14 mouse cellular contexts compared by ENCODE assay signal in genomic region chr7:49430808-49431207, GRCm38 (mm10).
A peak's percentile ranks its signal among the peaks of the same experiment; 100 is the strongest.
DNase-seq lines count a peak whose midpoint lies in the region; ATAC-seq lines count a peak whose summit lies in the region.
"Had no signal": no experiment of that assay in that cellular context is flagged by ENCODE, and none has a peak within 500 bp of the region (broad histone marks: within the 10 kb centered on the region; RNA-seq: fewer than 3 reads in every experiment).

No protein-coding gene starts in this region.

- no peaks in the 10 kb centered on the region for H3K4me1 ChIP-seq in embryonic facial prominence, embryonic 11.5 days (ENCODE audit: control insufficient read depth, insufficient read depth, low read length)
- no peaks in the 10 kb centered on the region; the same call in 1 of the 2 replicates for H3K4me1 ChIP-seq in embryonic facial prominence, embryonic 10.5 days
- H3K4me1 ChIP-seq in hindbrain, embryonic 15.5 days (replicated peaks): peaks cover 2% of the 10 kb centered on the region
- H3K4me1 ChIP-seq in hindbrain, embryonic 10.5 days (replicated peaks): 0 out of 2 replicates have a peak, but pooled peaks cover 10% of the 10 kb centered on the region
- H3K4me1 ChIP-seq in lung, embryonic 16.5 days (replicated peaks; ENCODE audit: control insufficient read depth, insufficient read depth, low read length): peaks cover 4% of the 10 kb centered on the region
- H3K4me1 ChIP-seq: neural tube, embryonic 12.5 days had no signal

- H3K27ac ChIP-seq in embryonic facial prominence, embryonic 11.5 days (replicated peaks; ENCODE audit: low read depth, low read length): no peak overlapping the region
- no peak overlapping the region for H3K27ac ChIP-seq in embryonic facial prominence, embryonic 10.5 days (replicated peaks)
- H3K27ac ChIP-seq in hindbrain, embryonic 15.5 days (replicated peaks): no peak overlapping the region
- no peak overlapping the region for H3K27ac ChIP-seq in hindbrain, embryonic 10.5 days
- H3K27ac ChIP-seq in lung, embryonic 16.5 days (ENCODE audit: low read length): no peak overlapping the region
- H3K27ac ChIP-seq: limb, embryonic 13.5 days; macrophage; midbrain, embryonic 15.5 days; neural tube, embryonic 12.5 days had no signal

- no peaks in the 10 kb centered on the region for H3K9me3 ChIP-seq in embryonic facial prominence, embryonic 11.5 days (replicated peaks; ENCODE audit: control insufficient read depth, low read length)
- H3K9me3 ChIP-seq in embryonic facial prominence, embryonic 10.5 days: no peaks in the 10 kb centered on the region
- H3K9me3 ChIP-seq in hindbrain, embryonic 15.5 days: no peaks in the 10 kb centered on the region
- no peaks in the 10 kb centered on the region for H3K9me3 ChIP-seq in hindbrain, embryonic 10.5 days
- no peaks in the 10 kb centered on the region for H3K9me3 ChIP-seq in lung, embryonic 16.5 days (ENCODE audit: control insufficient read depth, low read length)
- H3K9me3 ChIP-seq: limb, embryonic 13.5 days; midbrain, embryonic 15.5 days; neural tube, embryonic 12.5 days had no signal

- no peak overlapping the region for H3K9ac ChIP-seq in embryonic facial prominence, embryonic 11.5 days (replicated peaks; ENCODE audit: low read length)
- H3K9ac ChIP-seq in hindbrain, embryonic 15.5 days: no peak overlapping the region
- no peak overlapping the region for H3K9ac ChIP-seq in lung, embryonic 16.5 days (ENCODE audit: low read length)
- H3K9ac ChIP-seq: limb, embryonic 13.5 days; midbrain, embryonic 15.5 days; neural tube, embryonic 12.5 days had no signal

- 0 out of 2 replicates have a peak, but pooled peaks have one; percentile 31 for ATAC-seq in embryonic facial prominence, embryonic 11.5 days (replicated peaks; ENCODE audit: insufficient number of reproducible peaks, low FRiP score, low TSS enrichment, low read depth)
- ATAC-seq in hindbrain, embryonic 15.5 days (ENCODE audit: low FRiP score, low read depth): peak; percentile 42
- 0 out of 2 replicates have a peak, but pooled peaks have one; percentile 1 for ATAC-seq in lung, embryonic 16.5 days (ENCODE audit: low read depth)
- ATAC-seq: midbrain, embryonic 15.5 days had no signal

- no peak overlapping the region for H3K4me3 ChIP-seq in embryonic facial prominence, embryonic 11.5 days (ENCODE audit: low read depth, low read length)
- no peak overlapping the region for H3K4me3 ChIP-seq in embryonic facial prominence, embryonic 10.5 days
- H3K4me3 ChIP-seq in hindbrain, embryonic 15.5 days: no peak overlapping the region
- H3K4me3 ChIP-seq in hindbrain, embryonic 10.5 days: no peak overlapping the region
- no peak overlapping the region for H3K4me3 ChIP-seq in lung, embryonic 16.5 days (ENCODE audit: low read length)
- H3K4me3 ChIP-seq: limb, embryonic 13.5 days; midbrain, embryonic 15.5 days; neural tube, embryonic 12.5 days had no signal

- H3K36me3 ChIP-seq in embryonic facial prominence, embryonic 11.5 days (replicated peaks; ENCODE audit: control insufficient read depth, insufficient read depth, low read depth, low read length): no peaks in the 10 kb centered on the region
- no peaks in the 10 kb centered on the region for H3K36me3 ChIP-seq in embryonic facial prominence, embryonic 10.5 days (replicated peaks)
- no peaks in the 10 kb centered on the region for H3K36me3 ChIP-seq in hindbrain, embryonic 15.5 days
- H3K36me3 ChIP-seq in hindbrain, embryonic 10.5 days: peaks cover 5% of the 10 kb centered on the region; the same call in 1 of the 2 replicates
- no peaks in the 10 kb centered on the region for H3K36me3 ChIP-seq in lung, embryonic 16.5 days (ENCODE audit: control insufficient read depth, insufficient read depth, low read length)
- H3K36me3 ChIP-seq: limb, embryonic 13.5 days; midbrain, embryonic 15.5 days; neural tube, embryonic 12.5 days had no signal

- H3K27me3 ChIP-seq in embryonic facial prominence, embryonic 11.5 days (ENCODE audit: control insufficient read depth, insufficient read depth, low read length): no peaks in the 10 kb centered on the region
- H3K27me3 ChIP-seq in embryonic facial prominence, embryonic 10.5 days (replicated peaks; ENCODE audit: low read depth, poor library complexity, severe bottlenecking): peaks cover 5% of the 10 kb centered on the region; the same call in 1 of the 2 replicates
- H3K27me3 ChIP-seq in hindbrain, embryonic 15.5 days: no peaks in the 10 kb centered on the region
- H3K27me3 ChIP-seq in hindbrain, embryonic 10.5 days (ENCODE audit: insufficient read depth, poor library complexity, severe bottlenecking): no peaks in the 10 kb centered on the region
- H3K27me3 ChIP-seq in lung, embryonic 16.5 days (ENCODE audit: control insufficient read depth, insufficient read depth, low read depth, low read length): no peaks in the 10 kb centered on the region
- H3K27me3 ChIP-seq: limb, embryonic 13.5 days; midbrain, embryonic 15.5 days; neural tube, embryonic 12.5 days had no signal

- no peak for DNase-seq in embryonic facial prominence, embryonic 11.5 days (ENCODE audit: low spot score)
- no peak for DNase-seq in embryonic facial prominence, embryonic 10.5 days (ENCODE audit: low spot score)
- DNase-seq in hindbrain, embryonic 10.5 days (ENCODE audit: low spot score): no peak
- no peak for DNase-seq in lung, postnatal 10 days
- peak; percentile 51 for DNase-seq in heart, postnatal 4 days
- no peak for DNase-seq in kidney, postnatal 14 days
- DNase-seq: cerebellum, postnatal 25 days; kidney, postnatal 10 days had no signal

- no peak overlapping the region for H3K4me2 ChIP-seq in embryonic facial prominence, embryonic 11.5 days (ENCODE audit: low read depth, low read length)
- no peak overlapping the region for H3K4me2 ChIP-seq in hindbrain, embryonic 15.5 days
- H3K4me2 ChIP-seq in lung, embryonic 16.5 days (ENCODE audit: low read depth, low read length): no peak overlapping the region
- H3K4me2 ChIP-seq: limb, embryonic 13.5 days; midbrain, embryonic 15.5 days; neural tube, embryonic 12.5 days had no signal

- WGBS in embryonic facial prominence, embryonic 11.5 days: 79% methylated on average over 7 of the region's 7 CpGs
- 86% methylated on average over 7 of the region's 7 CpGs for WGBS in embryonic facial prominence, embryonic 10.5 days
- WGBS in hindbrain, embryonic 15.5 days: 77% methylated on average over 7 of the region's 7 CpGs
- WGBS in hindbrain, embryonic 10.5 days: 88% methylated on average over 7 of the region's 7 CpGs
- WGBS in lung, embryonic 16.5 days: 73% methylated on average over 7 of the region's 7 CpGs
